Comparison of ENCODE assay signal across 33 mouse cellular contexts in the genomic region with DNA sequence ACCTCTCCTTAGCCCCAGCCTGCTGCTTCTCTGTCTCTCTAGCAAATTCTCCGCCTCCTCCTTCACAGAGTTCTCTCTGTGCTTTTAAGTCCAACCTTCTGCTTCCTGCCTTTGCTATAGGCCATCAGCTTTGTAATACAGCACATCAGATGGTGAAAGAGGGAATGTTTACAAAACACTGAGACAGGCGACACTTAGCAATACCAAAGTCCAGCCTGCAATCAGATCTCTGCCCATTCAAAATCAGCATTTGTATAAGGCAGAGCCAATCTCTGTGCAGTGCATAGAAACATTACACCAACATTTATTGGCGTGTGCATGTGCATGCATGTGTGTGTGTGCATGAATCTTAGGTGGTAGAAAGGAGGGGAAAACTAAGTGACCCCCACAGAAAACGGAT. TPM values are rescaled to one million over a fixed set of nuclear protein-coding genes. Genes with fewer than 3 reads are reported as not detected.
DNase-seq lines count a peak whose midpoint lies in the region; ATAC-seq and TF ChIP-seq lines count a peak whose summit lies in the region.
"Had no signal": no experiment of that assay in that cellular context is flagged by ENCODE, and none has a peak within 500 bp of the region (broad histone marks: within the 10 kb centered on the region; RNA-seq: fewer than 3 reads in every experiment).

No protein-coding gene starts in this region.

- H3K9ac ChIP-seq in heart, adult 2 months (ENCODE audit: low read depth, low read length): no peak overlapping the region
- H3K9ac ChIP-seq in liver, embryonic 12.5 days: no peak overlapping the region
- H3K9ac ChIP-seq in liver, embryonic 16.5 days (ENCODE audit: low read depth, low read length): no peak overlapping the region
- H3K9ac ChIP-seq: embryonic facial prominence, embryonic 13.5 days; forebrain, embryonic 12.5 days; forebrain, embryonic 15.5 days; heart, embryonic 12.5 days; heart, embryonic 15.5 days; hindbrain, embryonic 13.5 days had no signal

- H3K4me3 ChIP-seq in heart, adult 2 months: no peak overlapping the region
- H3K4me3 ChIP-seq in liver, embryonic 12.5 days: no peak overlapping the region
- H3K4me3 ChIP-seq in liver, embryonic 16.5 days (ENCODE audit: low read depth, low read length): no peak overlapping the region
- H3K4me3 ChIP-seq in kidney, adult 2 months (ENCODE audit: insufficient read depth, low read depth, low read length): no peak overlapping the region
- no peak overlapping the region for H3K4me3 ChIP-seq in gastrocnemius, adult 2 months
- H3K4me3 ChIP-seq: embryonic facial prominence, embryonic 10.5 days; embryonic facial prominence, embryonic 13.5 days; erythroblast, embryonic 14.5 days; forebrain, embryonic 12.5 days; forebrain, embryonic 15.5 days; heart, embryonic 12.5 days; heart, embryonic 15.5 days; hindbrain, embryonic 10.5 days; hindbrain, embryonic 13.5 days had no signal

- intact Hi-C loops in heart, adult 2 months (cut with DNase I): no loop called here
- intact Hi-C loops in gastrocnemius, adult 2 months (cut with DNase I): no loop called here

- TF ChIP-seq EP300 in heart, adult 2 months (IDR thresholded peaks at IDR 0.05; ENCODE audit: insufficient read depth, low read depth, low read length): no peak

- H3K4me1 ChIP-seq in heart, adult 2 months (ENCODE audit: control insufficient read depth, insufficient read depth, low read length): no peaks in the 10 kb centered on the region
- H3K4me1 ChIP-seq in liver, embryonic 12.5 days: peaks cover 27% of the 10 kb centered on the region
- H3K4me1 ChIP-seq in liver, embryonic 16.5 days (ENCODE audit: control insufficient read depth, low read depth, low read length): peaks cover 13% of the 10 kb centered on the region
- H3K4me1 ChIP-seq in kidney, adult 2 months (ENCODE audit: control insufficient read depth, insufficient read depth, low read length): no peaks in the 10 kb centered on the region
- H3K4me1 ChIP-seq: embryonic facial prominence, embryonic 10.5 days; forebrain, embryonic 12.5 days; forebrain, embryonic 15.5 days; hindbrain, embryonic 10.5 days; hindbrain, embryonic 13.5 days had no signal

- no peaks in the 10 kb centered on the region for H3K27me3 ChIP-seq in heart, adult 2 months (ENCODE audit: control insufficient read depth, insufficient read depth, low read length)
- no peaks in the 10 kb centered on the region for H3K27me3 ChIP-seq in liver, embryonic 12.5 days (replicated peaks)
- H3K27me3 ChIP-seq in liver, embryonic 16.5 days (ENCODE audit: control insufficient read depth, insufficient read depth, low read depth, low read length): no peaks in the 10 kb centered on the region
- no peaks in the 10 kb centered on the region for H3K27me3 ChIP-seq in kidney, adult 2 months (replicated peaks; ENCODE audit: control insufficient read depth, insufficient read depth, low read length)
- H3K27me3 ChIP-seq: CH12.LX; embryonic facial prominence, embryonic 13.5 days; forebrain, embryonic 12.5 days; forebrain, embryonic 15.5 days; heart, embryonic 12.5 days; heart, embryonic 15.5 days; hindbrain, embryonic 13.5 days had no signal

- H3K4me2 ChIP-seq in liver, embryonic 12.5 days: no peak overlapping the region
- H3K4me2 ChIP-seq in liver, embryonic 16.5 days (ENCODE audit: low read depth, low read length): no peak overlapping the region
- H3K4me2 ChIP-seq: embryonic facial prominence, embryonic 13.5 days; forebrain, embryonic 12.5 days; forebrain, embryonic 15.5 days; heart, embryonic 12.5 days; heart, embryonic 15.5 days; hindbrain, embryonic 13.5 days had no signal

- peaks cover 9% of the 10 kb centered on the region for H3K79me2 ChIP-seq in heart, adult 2 months (replicated peaks; ENCODE audit: control insufficient read depth, insufficient read depth, low read length)

- no peaks in the 10 kb centered on the region; the same call in 1 of the 2 replicates for H3K36me3 ChIP-seq in heart, adult 2 months (ENCODE audit: control insufficient read depth, insufficient read depth, low read length)
- peaks cover 57% of the 10 kb centered on the region for H3K36me3 ChIP-seq in liver, embryonic 12.5 days
- peaks cover 7% of the 10 kb centered on the region; the same call in 1 of the 2 replicates for H3K36me3 ChIP-seq in liver, embryonic 16.5 days (ENCODE audit: control insufficient read depth, insufficient read depth)
- H3K36me3 ChIP-seq in kidney, adult 2 months (ENCODE audit: control insufficient read depth, insufficient read depth, low read length): no peaks in the 10 kb centered on the region; the same call in 1 of the 2 replicates

- no peak for TF ChIP-seq CTCF in heart, adult 2 months (IDR thresholded peaks at IDR 0.05)
- no peak for TF ChIP-seq CTCF in kidney, adult 2 months (conservative IDR thresholded peaks at IDR 0.05; ENCODE audit: insufficient read depth, insufficient read length, low read depth, low read length)
- no peak for TF ChIP-seq CTCF in gastrocnemius, adult 2 months (IDR thresholded peaks at IDR 0.05)

- H3K9me3 ChIP-seq in liver, embryonic 12.5 days (replicated peaks): no peaks in the 10 kb centered on the region
- H3K9me3 ChIP-seq in liver, embryonic 16.5 days (replicated peaks; ENCODE audit: control insufficient read depth, low read length): no peaks in the 10 kb centered on the region
- H3K9me3 ChIP-seq: embryonic facial prominence, embryonic 10.5 days; embryonic facial prominence, embryonic 13.5 days; forebrain, embryonic 12.5 days; forebrain, embryonic 15.5 days; heart, embryonic 12.5 days; heart, embryonic 15.5 days; hindbrain, embryonic 10.5 days; hindbrain, embryonic 13.5 days had no signal

- whole genome bisulfite sequencing in heart, adult 2 months: 86% methylated on average over 4 of the region's 4 CpGs
- 76% methylated on average over 4 of the region's 4 CpGs for WGBS in liver, embryonic 12.5 days (ENCODE audit: insufficient replicate concordance)
- WGBS in liver, embryonic 16.5 days (ENCODE audit: insufficient replicate concordance): 64% methylated on average over 4 of the region's 4 CpGs
- WGBS in kidney, adult 2 months: 88% methylated on average over 4 of the region's 4 CpGs

- H3K27ac ChIP-seq in heart, adult 2 months: no peak overlapping the region
- no peak overlapping the region for H3K27ac ChIP-seq in liver, embryonic 12.5 days
- no peak overlapping the region for H3K27ac ChIP-seq in liver, embryonic 16.5 days (ENCODE audit: low read length)
- H3K27ac ChIP-seq in kidney, adult 2 months (ENCODE audit: insufficient read depth, low read depth, low read length): no peak overlapping the region
- no peak overlapping the region for H3K27ac ChIP-seq in gastrocnemius, adult 2 months
- H3K27ac ChIP-seq: embryonic facial prominence, embryonic 10.5 days; embryonic facial prominence, embryonic 13.5 days; forebrain, embryonic 12.5 days; forebrain, embryonic 15.5 days; heart, embryonic 15.5 days; hindbrain, embryonic 10.5 days; hindbrain, embryonic 13.5 days had no signal

- ATAC-seq in liver, embryonic 12.5 days: peak; percentile 28; the same call in 1 of the 2 replicates
- peak; percentile 70 for ATAC-seq in liver, embryonic 16.5 days (ENCODE audit: low read depth)
- ATAC-seq: forebrain, embryonic 15.5 days; hindbrain, embryonic 16.5 days had no signal

- no peak for TF ChIP-seq POLR2A in heart, adult 2 months (IDR thresholded peaks at IDR 0.05; ENCODE audit: insufficient read depth, low read depth, low read length)
- no peak for TF ChIP-seq POLR2A in kidney, adult 2 months (IDR thresholded peaks at IDR 0.05; ENCODE audit: low read depth, low read length)

- peak; percentile 36 for DNase-seq in heart, adult 11 months
- no peak for DNase-seq in heart, adult 2 months
- no peak for DNase-seq in liver
- DNase-seq in kidney, adult 2 months: no peak
- DNase-seq in adrenal gland, adult 2 months: no peak
- no peak for DNase-seq in gastrocnemius, adult 2 months
- DNase-seq: adrenal gland, postnatal 10 days; adrenal gland, postnatal 36 days; B cell, adult 2 months; cerebellum, adult 11 months; cerebellum, adult 2 months; cerebellum, adult 9-11 months; cerebellum, postnatal 25 days; gastrocnemius, postnatal 10 days; gastrocnemius, postnatal 36 days; heart, postnatal 10 days; heart, postnatal 36 days had no signal

RNA-seq across cellular contexts. Expression of gene Tbc1d15, which starts 13.3 kb away (rescaled TPM):
- total RNA-seq in heart, adult 2 months (2021): 10 to 100 TPM; 42.7 to 56.9 TPM
- polyA plus RNA-seq in heart, adult 2 months (2012; rRNA removed): 6.7 and 21.8 TPM in 2 replicates
- 45.0 and 46.8 TPM in 2 replicates for polyA plus RNA-seq in liver, embryonic 12.5 days (2016; fragmentation: Nextera tagmentation; extraction: Ambion mirVana)
- 33.5 and 35.6 TPM in 2 replicates for polyA plus RNA-seq in liver, embryonic 16.5 days (2015; fragmentation: Nextera tagmentation; extraction: Ambion mirVana)
- polyA plus RNA-seq in kidney, adult 2 months (2012; rRNA removed): 7.9 and 13.1 TPM in 2 replicates
- 10 to 100 TPM; 73.4 to 87.4 TPM for total RNA-seq in adrenal gland, adult 2 months (2021)
- polyA plus RNA-seq in adrenal gland, adult 2 months (2012; rRNA removed): 1.7 and 2.2 TPM in 2 replicates
- 10 to 100 TPM; 44.5 to 45.6 TPM for total RNA-seq in gastrocnemius, adult 2 months (2021)

RNA-seq across cellular contexts. Expression of gene Tph2, which starts 53.1 kb away (rescaled TPM):
- not detected for total RNA-seq in heart, adult 2 months (2021)
- polyA plus RNA-seq in heart, adult 2 months (2012; rRNA removed): not detected in 2 replicates
- not detected in 2 replicates for polyA plus RNA-seq in liver, embryonic 12.5 days (2016; fragmentation: Nextera tagmentation; extraction: Ambion mirVana)
- not detected in 2 replicates for polyA plus RNA-seq in liver, embryonic 16.5 days (2015; fragmentation: Nextera tagmentation; extraction: Ambion mirVana)
- polyA plus RNA-seq in kidney, adult 2 months (2012; rRNA removed): not detected in 2 replicates
- not detected for total RNA-seq in adrenal gland, adult 2 months (2021)
- not detected in 2 replicates for polyA plus RNA-seq in adrenal gland, adult 2 months (2012; rRNA removed)
- not detected for total RNA-seq in gastrocnemius, adult 2 months (2021)
- total RNA-seq: adrenal gland, postnatal 10 days; common myeloid progenitor, adult 5-6 weeks; gastrocnemius, postnatal 10 days; gastrocnemius, postnatal 36 days; granulocyte monocyte progenitor cell, adult 5-6 weeks; heart, postnatal 10 days; heart, postnatal 36 days; MEL had no signal
- polyA plus RNA-seq: erythroblast, embryonic 14.5 days; forebrain, embryonic 12.5 days; heart, embryonic 12.5 days; heart, embryonic 15.5 days had no signal
